Mouse (Mus musculus) lung, postnatal 0 days (tissue): ENCODE data around the gene Bax. TPM values are rescaled to one million over a fixed set of nuclear protein-coding genes. Genes with fewer than 3 reads are reported as not detected.

Experiments used
- ATAC-seq: fragments of 200-750 bp; cut with Nextera tagmentation; 2 replicates; pipeline ENCODE4 v1.8.0; 2017; ENCODE audit warnings: moderate library complexity
- DNase-seq: peaks from one replicate; pipeline ENCODE4 v3.0.0-alpha.2; 2016; ENCODE audit warnings: low spot score
- H3K27ac ChIP-seq: fragments of 300-500 bp; sonication (generic); 2 replicates; pipeline ENCODE4 v1.5.1; 2014; ENCODE audit warnings: antibody characterized with exemption, mild to moderate bottlenecking, low read length, mixed read lengths
- H3K27me3 ChIP-seq: fragments of 300-500 bp; sonication (generic); replicated peaks from 2 replicates; pipeline ENCODE4 v1.6.1; 2014; ENCODE audit warnings: low read length, mixed read lengths; ENCODE audit not compliant: insufficient read depth
- H3K36me3 ChIP-seq: fragments of 300-500 bp; sonication (generic); 2 replicates; pipeline ENCODE4 v1.6.1; 2014; ENCODE audit warnings: low read length, mixed read lengths; ENCODE audit not compliant: insufficient read depth
- H3K4me1 ChIP-seq: fragments of 300-500 bp; sonication (generic); 2 replicates; pipeline ENCODE4 v1.6.1; 2014; ENCODE audit warnings: antibody characterized with exemption, low read depth, low read length, mixed read lengths; ENCODE audit not compliant: insufficient read depth
- H3K4me2 ChIP-seq: fragments of 300-500 bp; sonication (generic); replicated peaks from 2 replicates; pipeline ENCODE4 v1.6.1; 2014; ENCODE audit warnings: low read depth, mild to moderate bottlenecking, low read length, moderate library complexity, mixed read lengths
- H3K4me3 ChIP-seq: fragments of 300-500 bp; sonication (generic); 2 replicates; pipeline ENCODE4 v1.5.1; 2014; ENCODE audit warnings: low read depth, low read length
- H3K9ac ChIP-seq: fragments of 300-500 bp; sonication (generic); replicated peaks from 2 replicates; pipeline ENCODE4 v1.6.1; 2014; ENCODE audit warnings: low read depth, mild to moderate bottlenecking
- H3K9me3 ChIP-seq: fragments of 300-500 bp; sonication (generic); 2 replicates; pipeline ENCODE4 v1.6.1; 2016; ENCODE audit warnings: low read length, mixed read lengths
- CTCF ChIP-seq: IDR thresholded peaks from 2 replicates; pipeline ENCODE4 v1.5.1; 2016; ENCODE audit warnings: antibody characterized with exemption, mild to moderate bottlenecking
- EP300 ChIP-seq: IDR thresholded peaks from 2 replicates; pipeline ENCODE4 v1.6.1; 2016; ENCODE audit warnings: antibody characterized with exemption, mild to moderate bottlenecking, control low read depth
- WGBS: fragments of 180-500 bp; shearing (Covaris S2); extraction: QIAGEN DNeasy Blood & Tissue Kit; methylation state at CpG from one replicate; pipeline ENCODE4 v1.1.7; 2014; 5-methylcytosine and 5-hydroxymethylcytosine counted together
- polyA plus RNA-seq: library from polyadenylated mRNA; unstranded; fragments of >200 nt; fragmentation: Nextera tagmentation; extraction: Ambion mirVana; gene quantifications from 2 replicates; pipeline ENCODE4 v1.2.1, GENCODE M21; 2015

The Bax gene
- polyA plus RNA-seq: 144 and 155 TPM in 2 replicates

- Histone ChIP-seq H3K9ac (peak within 1 kb of the TSS; percentile 63), H3K9me3 (no peaks in the 10 kb centered on the region), H3K4me3 (peak within 1 kb of the TSS; percentile 79), H3K4me2 (peak within 1 kb of the TSS; percentile 86), H3K4me1 (peaks cover 6% of the 10 kb centered on the region; the same call in 1 of the 2 replicates), H3K27ac (peak within 1 kb of the TSS; percentile 57), H3K27me3 (no peaks in the 10 kb centered on the region), H3K36me3 (peaks cover 6% of the 10 kb centered on the region; the same call in 1 of the 2 replicates)
- TF ChIP-seq EP300 (no peak), CTCF (peak; percentile 40)
- ATAC-seq: peak; percentile 92
- DNase-seq: peak; percentile 99
- WGBS: under 1% methylated on average over 49 of the region's 58 CpGs
These were observed at the start of gene Bax for GRCm38 (mm10) chr7:45466283-45467089. Gene Bax (minus strand): TSS chr7:45466898.

DNA sequence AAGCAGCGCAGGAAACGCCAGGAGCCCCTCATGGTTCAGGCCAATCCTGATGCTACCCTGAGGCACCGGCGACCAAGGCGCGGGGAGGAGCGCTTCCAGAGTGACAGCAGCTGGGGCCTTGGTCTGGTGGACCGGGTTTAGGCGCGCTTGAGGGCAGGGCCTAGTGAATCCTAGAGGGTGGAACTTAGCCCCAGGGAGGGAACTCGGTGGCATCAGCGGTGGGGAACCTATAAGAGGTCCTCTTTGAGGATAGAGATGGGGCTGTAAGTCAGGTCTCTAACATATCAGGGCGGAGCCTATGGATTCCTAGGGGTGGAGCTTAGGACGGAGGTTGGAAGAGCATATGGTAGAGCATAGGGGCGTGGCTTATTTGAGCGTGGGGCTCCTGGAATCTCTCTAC is 48.7 kb upstream of the Bax start:
- Histone ChIP-seq H3K27me3 (no peaks in the 10 kb centered on the region), H3K9ac (no peak overlapping the region), H3K4me2 (peak overlapping the region; percentile 14; the same call in 1 of the 2 replicates), H3K4me1 (no peaks in the 10 kb centered on the region), H3K27ac (no peak overlapping the region), H3K4me3 (no peak overlapping the region), H3K36me3 (no peaks in the 10 kb centered on the region), H3K9me3 (no peaks in the 10 kb centered on the region)
- TF ChIP-seq EP300 (no peak), CTCF (no peak)
- 39% methylated on average over 16 of the region's 16 CpGs for WGBS
- DNase-seq: peak; percentile 81
- peak; percentile 32 for ATAC-seq

- H3K36me3 ChIP-seq: no peaks in the 10 kb centered on the region
- no peak for TF ChIP-seq CTCF
- TF ChIP-seq EP300: no peak
- no peak for ATAC-seq
- H3K4me3 ChIP-seq: no peak overlapping the region
- no peaks in the 10 kb centered on the region for H3K27me3 ChIP-seq
- H3K9me3 ChIP-seq: no peaks in the 10 kb centered on the region
- H3K4me2 ChIP-seq: no peak overlapping the region
- 79% methylated on average over 7 of the region's 7 CpGs for WGBS
- H3K9ac ChIP-seq: no peak overlapping the region
- no peak for DNase-seq
- peaks cover 2% of the 10 kb centered on the region; the same call in 1 of the 2 replicates for H3K4me1 ChIP-seq
- no peak overlapping the region for H3K27ac ChIP-seq
These were observed 47.7 kb upstream of the Bax start for GRCm38 (mm10) chr7:45514411-45514810.

GRCm38 (mm10) chr7:45509912-45510787 is 43.5 kb upstream of the Bax start, which contains the start of gene Nucb1:
Gene Nucb1 (minus strand): TSS chr7:45510406.
- DNase-seq (peak; percentile 98), ATAC-seq (peak; percentile 95)
- WGBS: under 1% methylated on average over 44 of the region's 44 CpGs
- peak within 1 kb of the TSS; percentile 88 for H3K27ac ChIP-seq
- peak within 1 kb of the TSS; percentile 74 for H3K4me2 ChIP-seq
- no peaks in the 10 kb centered on the region for H3K27me3 ChIP-seq
- H3K4me1 ChIP-seq: peaks cover 8% of the 10 kb centered on the region; the same call in 1 of the 2 replicates
- H3K9me3 ChIP-seq: no peaks in the 10 kb centered on the region
- H3K36me3 ChIP-seq: no peaks in the 10 kb centered on the region
- peak within 1 kb of the TSS; percentile 79 for H3K4me3 ChIP-seq
- no peak for TF ChIP-seq CTCF
- TF ChIP-seq EP300: peak; percentile 75
- H3K9ac ChIP-seq: peak within 1 kb of the TSS; percentile 72

DNA sequence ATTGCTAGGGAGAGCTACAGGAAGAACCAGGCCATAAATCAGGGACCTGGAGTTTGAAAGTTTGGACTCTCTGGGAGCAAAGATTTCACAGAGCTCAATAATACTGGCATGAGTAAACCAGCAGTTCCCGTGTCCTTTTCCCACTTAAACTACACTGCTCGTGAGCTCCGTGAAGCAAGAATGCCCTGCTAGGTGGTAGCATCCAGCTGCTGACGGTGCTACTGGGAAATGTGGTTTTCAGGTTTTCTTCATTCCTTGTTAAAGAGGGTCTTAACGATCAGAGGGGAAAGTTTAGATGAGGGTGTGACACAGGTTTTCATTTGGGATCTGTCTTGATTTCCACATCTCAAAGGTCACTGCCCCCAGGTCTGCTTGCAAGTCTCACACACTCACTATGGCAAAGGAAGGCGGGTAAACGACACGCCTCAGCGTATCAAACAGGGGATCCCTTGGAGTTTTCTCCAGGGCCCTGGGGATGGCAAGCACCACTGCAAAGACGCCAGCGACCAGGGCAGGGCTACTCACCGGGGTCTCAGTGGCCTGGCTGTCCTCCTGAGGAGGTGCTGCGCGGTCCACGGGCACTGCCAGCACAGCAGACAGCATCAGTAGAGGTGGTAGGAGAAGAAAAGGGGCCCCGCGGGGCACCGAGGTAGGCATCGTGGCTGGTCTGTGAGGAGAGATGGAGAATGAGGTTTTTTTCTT is 42.6 kb upstream of the Bax start:
- Histone ChIP-seq H3K9me3 (no peaks in the 10 kb centered on the region), H3K36me3 (no peaks in the 10 kb centered on the region; the same call in 1 of the 2 replicates), H3K4me1 (peaks cover 8% of the 10 kb centered on the region; the same call in 1 of the 2 replicates), H3K27ac (peak overlapping the region; percentile 88; the same call in 1 of the 2 replicates), H3K27me3 (no peaks in the 10 kb centered on the region), H3K4me2 (peak overlapping the region; percentile 74), H3K9ac (peak overlapping the region; percentile 72), H3K4me3 (peak overlapping the region; percentile 79)
- 24% methylated on average over 19 of the region's 19 CpGs for WGBS
- TF ChIP-seq EP300 (no peak), CTCF (no peak)
- DNase-seq: no peak
- peak; percentile 1; the same call in 1 of the 2 replicates for ATAC-seq
